In genomic region chr7:80635866-80636265, GRCm38 (mm10) we compare ENCODE assay signal across 15 mouse cellular contexts. TPM values are rescaled to one million over a fixed set of nuclear protein-coding genes. Genes with fewer than 3 reads are reported as not detected.
DNase-seq lines count a peak whose midpoint lies in the region; ATAC-seq and TF ChIP-seq lines count a peak whose summit lies in the region.
"Had no signal": no experiment of that assay in that cellular context is flagged by ENCODE, and none has a peak within 500 bp of the region (broad histone marks: within the 10 kb centered on the region; RNA-seq: fewer than 3 reads in every experiment).

No protein-coding gene starts in this region.

- intact Hi-C loops in heart, postnatal 14 days (cut with DNase I), result no loop called here

- H3K27me3 ChIP-seq in heart, embryonic 12.5 days (replicated peaks), result no peaks in the 10 kb centered on the region
- no peaks in the 10 kb centered on the region for H3K27me3 ChIP-seq in liver, adult 2 months (ENCODE audit: control insufficient read depth, insufficient read depth, low read length)
- no peaks in the 10 kb centered on the region for H3K27me3 ChIP-seq in liver, postnatal 0 days (ENCODE audit: insufficient read depth, low read length)
- H3K27me3 ChIP-seq: Patski; stomach, embryonic 15.5 days had no signal

- TF ChIP-seq POLR2A in liver, adult 2 months (IDR thresholded peaks at IDR 0.05; ENCODE audit: extremely low read depth, insufficient read depth, low read length), result no peak

- peaks cover 50% of the 10 kb centered on the region for H3K4me1 ChIP-seq in heart, embryonic 12.5 days (replicated peaks)
- H3K4me1 ChIP-seq in liver, adult 2 months (ENCODE audit: control insufficient read depth, insufficient read depth, low read length), result peaks cover 34% of the 10 kb centered on the region
- H3K4me1 ChIP-seq in liver, postnatal 0 days (ENCODE audit: insufficient read depth), result peaks cover 44% of the 10 kb centered on the region

- H3K4me2 ChIP-seq in heart, embryonic 12.5 days, result peak overlapping the region; percentile 4; the same call in 1 of the 2 replicates
- no peak overlapping the region for H3K4me2 ChIP-seq in liver, postnatal 0 days (ENCODE audit: low read depth, low read length)
- H3K4me2 ChIP-seq: stomach, embryonic 15.5 days had no signal

- peak; percentile 62; the same call in 1 of the 2 replicates for ATAC-seq in heart, embryonic 12.5 days (ENCODE audit: insufficient number of reproducible peaks, low FRiP score)
- peak; percentile 27 for ATAC-seq in granulocyte monocyte progenitor cell, adult 5-6 weeks (replicated peaks; ENCODE audit: poor library complexity, severe bottlenecking)
- ATAC-seq in liver, postnatal 0 days, result no peak
- ATAC-seq: Patski had no signal

- peaks cover 9% of the 10 kb centered on the region; the same call in 1 of the 2 replicates for H3K79me2 ChIP-seq in liver, adult 2 months (ENCODE audit: control insufficient read depth, insufficient read depth, low read length)

- TF ChIP-seq EP300 in liver, postnatal 0 days (IDR thresholded peaks at IDR 0.05; ENCODE audit: low read depth), result no peak

- peak overlapping the region; percentile 34; the same call in 1 of the 2 replicates for H3K27ac ChIP-seq in heart, embryonic 12.5 days (ENCODE audit: poor library complexity, severe bottlenecking)
- peak overlapping the region; percentile 51; the same call in 1 of the 2 replicates for H3K27ac ChIP-seq in liver, adult 2 months (replicated peaks; ENCODE audit: insufficient read depth, low read depth, low read length)
- H3K27ac ChIP-seq in liver, postnatal 0 days (ENCODE audit: low read depth), result peak overlapping the region; percentile 57
- H3K27ac ChIP-seq: macrophage; stomach, embryonic 15.5 days had no signal

- H3K36me3 ChIP-seq in heart, embryonic 12.5 days, result no peaks in the 10 kb centered on the region
- H3K36me3 ChIP-seq in liver, adult 2 months (ENCODE audit: control insufficient read depth, insufficient read depth, low read length), result no peaks in the 10 kb centered on the region
- H3K36me3 ChIP-seq in liver, postnatal 0 days (replicated peaks; ENCODE audit: insufficient read depth, low read length), result no peaks in the 10 kb centered on the region
- H3K36me3 ChIP-seq: stomach, embryonic 15.5 days had no signal

- 9% methylated on average over 5 of the region's 5 CpGs for WGBS in heart, embryonic 12.5 days
- WGBS in liver, adult 2 months, result 56% methylated on average over 5 of the region's 5 CpGs
- WGBS in liver, postnatal 0 days (ENCODE audit: insufficient replicate concordance), result 32% methylated on average over 5 of the region's 5 CpGs

- TF ChIP-seq CTCF in liver, adult 2 months (IDR thresholded peaks at IDR 0.05; ENCODE audit: low read depth, low read length), result no peak
- TF ChIP-seq CTCF in liver, postnatal 0 days (IDR thresholded peaks at IDR 0.05; ENCODE audit: low read depth), result no peak

- no peak for DNase-seq in heart, postnatal 14 days
- DNase-seq in liver, adult 2 months (ENCODE audit: extremely low read depth, low read depth, low spot score), result no peak
- no peak for DNase-seq in liver
- DNase-seq in liver, postnatal 0 days, result no peak
- DNase-seq in cerebellum, adult 9-11 months, result no peak
- no peak for DNase-seq in adipocyte (ENCODE audit: low spot score)
- DNase-seq: adrenal gland, adult 8-10 months; kidney, postnatal 25 days had no signal

- no peak overlapping the region for H3K9ac ChIP-seq in heart, embryonic 12.5 days
- H3K9ac ChIP-seq in liver, adult 2 months (ENCODE audit: low read depth, low read length), result no peak overlapping the region
- no peak overlapping the region for H3K9ac ChIP-seq in liver, postnatal 0 days (replicated peaks)
- H3K9ac ChIP-seq: stomach, embryonic 15.5 days had no signal

- no peaks in the 10 kb centered on the region for H3K9me3 ChIP-seq in heart, embryonic 12.5 days (replicated peaks)
- no peaks in the 10 kb centered on the region for H3K9me3 ChIP-seq in liver, postnatal 0 days (ENCODE audit: low read length)
- H3K9me3 ChIP-seq: stomach, embryonic 15.5 days had no signal

- no peak overlapping the region for H3K4me3 ChIP-seq in heart, embryonic 12.5 days
- no peak overlapping the region for H3K4me3 ChIP-seq in liver, adult 2 months (ENCODE audit: insufficient read depth, low read depth, low read length)
- H3K4me3 ChIP-seq in liver, postnatal 0 days (ENCODE audit: low read depth, low read length), result no peak overlapping the region
- H3K4me3 ChIP-seq: left cerebral cortex, adult 2 months; myocyte; stomach, embryonic 15.5 days had no signal

RNA-seq across cellular contexts. Expression of gene Crtc3, which starts 52.8 kb away (rescaled TPM):
- polyA plus RNA-seq in heart, embryonic 12.5 days (2016; fragmentation: Nextera tagmentation; extraction: Ambion mirVana), result 16.7 and 16.9 TPM in 2 replicates
- 10 to 100 TPM; 16.2 to 20.1 TPM for total RNA-seq in heart, postnatal 14 days (2021)
- total RNA-seq in liver, adult 2 months (2014; rRNA removed), result 3.0 and 5.4 TPM in 2 replicates
- polyA plus RNA-seq in liver, adult 2 months (2012; rRNA removed), result 8.7 and 12.9 TPM in 2 replicates
- 21.7 and 33.0 TPM in 2 replicates for total RNA-seq in granulocyte monocyte progenitor cell, adult 5-6 weeks (2014; fragmentation: Nextera tagmentation)
- total RNA-seq in granulocyte monocyte progenitor cell, adult 5-6 weeks (2017), result 6.2 and 6.8 TPM in 2 replicates
- 4.1 and 5.4 TPM in 2 replicates for polyA plus RNA-seq in liver, postnatal 0 days (2015; fragmentation: Nextera tagmentation; extraction: Ambion mirVana)
